Mouse (Mus musculus): ENCODE data around the gene Rab14. TPM values are rescaled to one million over a fixed set of nuclear protein-coding genes. Genes with fewer than 3 reads are reported as not detected.

Gene Rab14
- polyA plus RNA-seq, 1 experiment from 2014 or later, result 364 TPM

- peaks cover 17% of the 10 kb centered on the region for H3K36me3 ChIP-seq (ENCODE audit: control insufficient read depth, insufficient read depth)
- no peaks in the 10 kb centered on the region for H3K27me3 ChIP-seq (replicated peaks; ENCODE audit: control insufficient read depth, insufficient read depth, low read length)
- no peak for ATAC-seq
- H3K4me1 ChIP-seq (replicated peaks; ENCODE audit: control insufficient read depth, insufficient read depth, low read length), result no peaks in the 10 kb centered on the region; the same call in 1 of the 2 replicates
- H3K9ac ChIP-seq (ENCODE audit: low read depth, low read length), result peak overlapping the region; percentile 13; the same call in 1 of the 2 replicates
- TF ChIP-seq CTCF (IDR thresholded peaks at IDR 0.05; ENCODE audit: low read depth), result no peak
- H3K27ac ChIP-seq (ENCODE audit: low read depth, low read length), result peak overlapping the region; percentile 69
- WGBS, result 2% methylated on average over 5 of the region's 5 CpGs
- H3K4me3 ChIP-seq (ENCODE audit: low read depth, low read length), result peak overlapping the region; percentile 47
- H3K9me3 ChIP-seq (ENCODE audit: control insufficient read depth), result no peaks in the 10 kb centered on the region
- peak overlapping the region; percentile 71 for H3K4me2 ChIP-seq (replicated peaks; ENCODE audit: low read depth)
These were observed 68.3 kb downstream of the Rab14 start for GRCm38 (mm10) chr2:35132662-35133055.

- ATAC-seq, result peak; percentile 99
- Histone ChIP-seq H3K27me3 (replicated peaks; ENCODE audit: control insufficient read depth, insufficient read depth, low read length) (no peaks in the 10 kb centered on the region), H3K4me1 (replicated peaks; ENCODE audit: control insufficient read depth, insufficient read depth, low read length) (no peaks in the 10 kb centered on the region; the same call in 1 of the 2 replicates), H3K36me3 (ENCODE audit: control insufficient read depth, insufficient read depth) (peaks cover 11% of the 10 kb centered on the region), H3K4me3 (ENCODE audit: low read depth, low read length) (peak overlapping the region; percentile 47), H3K9ac (ENCODE audit: low read depth, low read length) (peak overlapping the region; percentile 13), H3K27ac (ENCODE audit: low read depth, low read length) (peak overlapping the region; percentile 69), H3K4me2 (replicated peaks; ENCODE audit: low read depth) (peak overlapping the region; percentile 71), H3K9me3 (ENCODE audit: control insufficient read depth) (no peaks in the 10 kb centered on the region)
- TF ChIP-seq CTCF (IDR thresholded peaks at IDR 0.05; ENCODE audit: low read depth), result peak; percentile 36
- under 1% methylated on average over 21 of the region's 21 CpGs for WGBS
These were observed 68.8 kb downstream of the Rab14 start for GRCm38 (mm10) chr2:35131991-35132661.

DNA sequence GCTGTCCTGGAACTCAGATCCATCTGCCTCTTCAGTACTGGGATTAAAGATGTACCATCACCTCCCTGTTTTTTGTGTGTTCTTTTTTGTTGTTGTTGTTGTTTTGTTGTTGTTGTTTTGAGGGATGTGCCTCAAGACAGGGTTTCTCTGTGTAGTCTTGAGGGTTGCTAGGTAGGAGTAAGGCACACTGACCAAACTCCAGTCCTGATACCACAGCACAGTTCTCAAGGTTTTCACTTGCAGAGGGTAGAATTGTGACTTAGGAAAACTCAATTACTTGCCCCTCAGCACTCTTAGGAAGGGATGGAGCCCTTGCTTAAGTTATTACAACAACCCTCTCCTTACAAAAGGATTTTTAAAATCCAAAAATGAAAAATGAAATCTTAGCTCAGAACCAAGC lies 69.4 kb downstream of the Rab14 start:
- peak overlapping the region; percentile 71 for H3K4me2 ChIP-seq (replicated peaks; ENCODE audit: low read depth)
- no peaks in the 10 kb centered on the region; the same call in 1 of the 2 replicates for H3K4me1 ChIP-seq (replicated peaks; ENCODE audit: control insufficient read depth, insufficient read depth, low read length)
- peak overlapping the region; percentile 47; the same call in 1 of the 2 replicates for H3K4me3 ChIP-seq (ENCODE audit: low read depth, low read length)
- H3K36me3 ChIP-seq (ENCODE audit: control insufficient read depth, insufficient read depth), result peaks cover 9% of the 10 kb centered on the region; the same call in 1 of the 2 replicates
- no peaks in the 10 kb centered on the region for H3K9me3 ChIP-seq (ENCODE audit: control insufficient read depth)
- peak overlapping the region; percentile 13; the same call in 1 of the 2 replicates for H3K9ac ChIP-seq (ENCODE audit: low read depth, low read length)
- H3K27me3 ChIP-seq (replicated peaks; ENCODE audit: control insufficient read depth, insufficient read depth, low read length), result no peaks in the 10 kb centered on the region
- ATAC-seq, result no peak
- H3K27ac ChIP-seq (ENCODE audit: low read depth, low read length), result no peak overlapping the region
- TF ChIP-seq CTCF (IDR thresholded peaks at IDR 0.05; ENCODE audit: low read depth), result no peak

Other genes with a start within 250 kb of the Rab14 start
- gene Traf1, start 239.3 kb downstream of the Rab14 start, polyA plus RNA-seq (2015; fragmentation: Nextera tagmentation; extraction: Ambion mirVana), result 1.1 and 1.6 TPM in 2 replicates
- gene Hc, start 139.7 kb downstream of the Rab14 start, polyA plus RNA-seq (2015; fragmentation: Nextera tagmentation; extraction: Ambion mirVana), result 0.14 and 0.20 TPM in 2 replicates
- gene AI182371, start 99.6 kb downstream of the Rab14 start, polyA plus RNA-seq (2015; fragmentation: Nextera tagmentation; extraction: Ambion mirVana), result 0.20 and 0.31 TPM in 2 replicates
- 9.8 and 11.3 TPM in 2 replicates for gene Cntrl, start 91.6 kb downstream of the Rab14 start, polyA plus RNA-seq (2015; fragmentation: Nextera tagmentation; extraction: Ambion mirVana)
- 129 and 138 TPM in 2 replicates for gene Gsn, start 55.3 kb upstream of the Rab14 start, polyA plus RNA-seq (2015; fragmentation: Nextera tagmentation; extraction: Ambion mirVana)
- gene Stom, start 135.9 kb upstream of the Rab14 start, polyA plus RNA-seq (2015; fragmentation: Nextera tagmentation; extraction: Ambion mirVana), result 39.9 and 45.6 TPM in 2 replicates
- gene 4930568D16Rik, start 166.6 kb upstream of the Rab14 start, polyA plus RNA-seq (2015; fragmentation: Nextera tagmentation; extraction: Ambion mirVana), result not detected in 2 replicates
- not detected in 2 replicates for gene 4930402F06Rik, start 196.1 kb upstream of the Rab14 start, polyA plus RNA-seq (2015; fragmentation: Nextera tagmentation; extraction: Ambion mirVana)

Measured in intestine, postnatal 0 days (tissue).